Mouse (Mus musculus) MEL (cell line): ENCODE measurements at regions not wholly inside any gene's neighbourhood (a gene's known extent, or its start where the extent isn't known, plus 50 kb on each side); places are given as distances from the start of the nearest gene placed in this dataset.

Source experiments
- DNase-seq: peaks from one replicate; pipeline ENCODE4 v3.0.0; 2011; ENCODE audit warnings: low read depth, low spot score
- H3K27ac ChIP-seq: 2 replicates; pipeline ENCODE4 v1.5.1; 2012; ENCODE audit warnings: low read depth, mild to moderate bottlenecking, control low read depth, low read length, moderate library complexity; ENCODE audit not compliant: control insufficient read depth
- H3K27me3 ChIP-seq, 2 experiments: fragments of 150-350 bp in 1 of 2; sonication (generic) in 1 of 2; 2 replicates each; pipeline ENCODE4 v1.6.1; 2012; ENCODE audit warnings: low read length in 2 of 2, mild to moderate bottlenecking in 2 of 2, improper control_type of control experiment in 1 of 2, moderate library complexity in 1 of 2; ENCODE audit not compliant: insufficient read depth in 2 of 2, control insufficient read depth in 1 of 2
- H3K36me3 ChIP-seq, 2 experiments: 2 replicates each; pipeline ENCODE4 v1.6.1; 2012 to 2014; ENCODE audit warnings: low read length in 2 of 2, improper control_type of control experiment in 1 of 2, inconsistent platforms in 1 of 2, mild to moderate bottlenecking in 1 of 2; ENCODE audit not compliant: insufficient read depth in 2 of 2, control insufficient read depth in 1 of 2
- H3K4me1 ChIP-seq, 2 experiments: fragments of 150-350 bp in 1 of 2; sonication (generic) in 1 of 2; 2 replicates each; pipeline ENCODE4 v1.6.1; 2012; ENCODE audit warnings: low read length in 2 of 2, improper control_type of control experiment in 1 of 2, mild to moderate bottlenecking in 1 of 2; ENCODE audit not compliant: insufficient read depth in 2 of 2, control insufficient read depth in 1 of 2
- H3K4me3 ChIP-seq, 2 experiments: fragments of 150-350 bp in 1 of 2; sonication (generic) in 1 of 2; 2 replicates each; pipeline ENCODE4 v1.5.1; 2012; ENCODE audit warnings: low read depth in 2 of 2, low read length in 2 of 2, mild to moderate bottlenecking in 2 of 2, moderate library complexity in 2 of 2, control low read depth in 1 of 2, improper control_type of control experiment in 1 of 2; ENCODE audit not compliant: control insufficient read depth in 1 of 2, insufficient read depth in 1 of 2
- H3K79me2 ChIP-seq: 2 replicates; pipeline ENCODE4 v1.6.1; 2012; ENCODE audit warnings: mild to moderate bottlenecking, low read length, moderate library complexity; ENCODE audit not compliant: control insufficient read depth, poor library complexity, insufficient read depth
- H3K9ac ChIP-seq: 2 replicates; pipeline ENCODE4 v1.6.1; 2012; ENCODE audit warnings: low read depth, mild to moderate bottlenecking, control low read depth, low read length, moderate library complexity; ENCODE audit not compliant: control insufficient read depth, poor library complexity, severe bottlenecking
- H3K9me3 ChIP-seq: fragments of 150-350 bp; sonication (generic); replicated peaks from 2 replicates; pipeline ENCODE4 v1.6.1; 2012; ENCODE audit warnings: mild to moderate bottlenecking, low read length, improper control_type of control experiment, moderate library complexity; ENCODE audit not compliant: insufficient read depth
- CHD1 ChIP-seq: IDR thresholded peaks from 2 replicates; pipeline ENCODE4 v1.6.1; 2012; ENCODE audit warnings: low read depth, mild to moderate bottlenecking, inconsistent platforms, low read length, improper control_type of control experiment
- CTCF ChIP-seq, 3 experiments: IDR thresholded peaks in 2 of 3; conservative IDR thresholded peaks in 1 of 3; 2 replicates each; pipeline ENCODE4 v1.5.1; 2011 to 2012; ENCODE audit warnings: low read length in 3 of 3, low read depth in 2 of 3, mild to moderate bottlenecking in 2 of 3, improper control_type of control experiment in 1 of 3, inconsistent platforms in 1 of 3, mixed read lengths in 1 of 3, moderate library complexity in 1 of 3; ENCODE audit not compliant: control insufficient read depth in 1 of 3, insufficient read depth in 1 of 3, poor library complexity in 1 of 3, severe bottlenecking in 1 of 3
- EP300 ChIP-seq, 2 experiments: IDR thresholded peaks; 2 replicates each; pipeline ENCODE4 v1.6.1; 2011; ENCODE audit warnings: improper control_type of control experiment in 2 of 2, low read length in 2 of 2, low read depth in 1 of 2, mild to moderate bottlenecking in 1 of 2
- ETS1 ChIP-seq: IDR thresholded peaks from 2 replicates; pipeline ENCODE4 v1.6.1; 2012; ENCODE audit warnings: low read depth, mild to moderate bottlenecking, inconsistent platforms, low read length, improper control_type of control experiment, moderate library complexity
- GABPA ChIP-seq: IDR thresholded peaks from 2 replicates; pipeline ENCODE4 v1.6.1; 2012; ENCODE audit warnings: low read depth, mild to moderate bottlenecking, inconsistent platforms, low read length, improper control_type of control experiment, moderate library complexity
- GATA1 ChIP-seq: IDR thresholded peaks from 2 replicates; pipeline ENCODE4 v1.6.1; 2011; ENCODE audit warnings: low read depth, low read length, improper control_type of control experiment
- HCFC1 ChIP-seq: IDR thresholded peaks from 2 replicates; pipeline ENCODE4 v1.6.1; 2012; ENCODE audit warnings: low read depth, mild to moderate bottlenecking, inconsistent platforms, low read length, improper control_type of control experiment, moderate library complexity
- KAT2A ChIP-seq: conservative IDR thresholded peaks from 2 replicates; pipeline ENCODE4 v1.6.1; 2012; ENCODE audit warnings: low read depth, low read length, improper control_type of control experiment, inconsistent platforms
- MAFK ChIP-seq: IDR thresholded peaks from 2 replicates; pipeline ENCODE4 v1.6.1; 2011; ENCODE audit warnings: low read depth, mild to moderate bottlenecking, low read length, improper control_type of control experiment, borderline replicate concordance
- MAZ ChIP-seq: IDR thresholded peaks from 2 replicates; pipeline ENCODE4 v1.6.1; 2012; ENCODE audit warnings: low read depth, mild to moderate bottlenecking, inconsistent platforms, low read length, improper control_type of control experiment
- MEF2A ChIP-seq: IDR thresholded peaks from 2 replicates; pipeline ENCODE4 v1.6.1; 2014; ENCODE audit warnings: low read depth, mild to moderate bottlenecking, inconsistent platforms, low read length, improper control_type of control experiment; ENCODE audit not compliant: poor library complexity, insufficient replicate concordance, severe bottlenecking; ENCODE audit errors: extremely low read depth
- MXI1 ChIP-seq: IDR thresholded peaks from 2 replicates; pipeline ENCODE4 v1.6.1; 2011; ENCODE audit warnings: mild to moderate bottlenecking, low read depth, low read length, improper control_type of control experiment
- MYC ChIP-seq: IDR thresholded peaks from 2 replicates; pipeline ENCODE4 v1.6.1; 2011; ENCODE audit warnings: low read depth, mild to moderate bottlenecking, low read length, improper control_type of control experiment, moderate library complexity
- NELFE ChIP-seq: IDR thresholded peaks from 2 replicates; pipeline ENCODE4 v1.6.1; 2011; ENCODE audit warnings: low read depth, low read length, improper control_type of control experiment
- NRF1 ChIP-seq: IDR thresholded peaks from 2 replicates; pipeline ENCODE4 v1.6.1; 2014; ENCODE audit warnings: low read depth, mild to moderate bottlenecking, inconsistent platforms, low read length, improper control_type of control experiment, moderate library complexity; ENCODE audit not compliant: poor library complexity, insufficient read depth, severe bottlenecking
- POLR2A ChIP-seq, 2 experiments: IDR thresholded peaks; 2 replicates each; pipeline ENCODE4 v1.6.1; 2011 to 2012; ENCODE audit warnings: low read length in 2 of 2, mild to moderate bottlenecking in 2 of 2, control low read depth in 1 of 2, improper control_type of control experiment in 1 of 2, low read depth in 1 of 2, moderate library complexity in 1 of 2; ENCODE audit not compliant: control insufficient read depth in 1 of 2, insufficient read depth in 1 of 2, poor library complexity in 1 of 2
- POLR2AphosphoS2 ChIP-seq: IDR thresholded peaks from 2 replicates; pipeline ENCODE4 v1.6.1; 2011; ENCODE audit warnings: low read length, improper control_type of control experiment
- RCOR1 ChIP-seq: IDR thresholded peaks from 2 replicates; pipeline ENCODE4 v1.6.1; 2012; ENCODE audit warnings: low read depth, mild to moderate bottlenecking, inconsistent platforms, low read length, improper control_type of control experiment
- TAL1 ChIP-seq: IDR thresholded peaks from 2 replicates; pipeline ENCODE4 v1.6.1; 2012; ENCODE audit warnings: mild to moderate bottlenecking, inconsistent platforms, low read length, moderate library complexity, mixed read lengths
- TCF12 ChIP-seq: IDR thresholded peaks from 2 replicates; pipeline ENCODE4 v1.6.1; 2014; ENCODE audit warnings: low read depth, mild to moderate bottlenecking, inconsistent platforms, low read length, improper control_type of control experiment, moderate library complexity
- UBTF ChIP-seq: IDR thresholded peaks from 2 replicates; pipeline ENCODE4 v1.6.1; 2012; ENCODE audit warnings: low read depth, mild to moderate bottlenecking, inconsistent platforms, low read length, improper control_type of control experiment, moderate library complexity, borderline replicate concordance; ENCODE audit not compliant: insufficient read depth
- USF2 ChIP-seq, 2 experiments: IDR thresholded peaks; 2 replicates each; pipeline ENCODE4 v1.6.1; 2011 to 2012; ENCODE audit warnings: improper control_type of control experiment in 2 of 2, low read length in 2 of 2, borderline replicate concordance in 1 of 2, inconsistent platforms in 1 of 2, low read depth in 1 of 2, mild to moderate bottlenecking in 1 of 2; ENCODE audit not compliant: insufficient read depth in 1 of 2
- ZC3H11A ChIP-seq: IDR thresholded peaks from 2 replicates; pipeline ENCODE4 v1.6.1; 2012; ENCODE audit warnings: low read depth, mild to moderate bottlenecking, inconsistent platforms, low read length, improper control_type of control experiment
- ZKSCAN1 ChIP-seq: IDR thresholded peaks from 2 replicates; pipeline ENCODE4 v1.6.1; 2012; ENCODE audit warnings: low read depth, mild to moderate bottlenecking, inconsistent platforms, low read length, improper control_type of control experiment, moderate library complexity
- ZNF384 ChIP-seq: IDR thresholded peaks from 2 replicates; pipeline ENCODE4 v1.6.1; 2012; ENCODE audit warnings: low read depth, mild to moderate bottlenecking, inconsistent platforms, low read length, improper control_type of control experiment

DNA sequence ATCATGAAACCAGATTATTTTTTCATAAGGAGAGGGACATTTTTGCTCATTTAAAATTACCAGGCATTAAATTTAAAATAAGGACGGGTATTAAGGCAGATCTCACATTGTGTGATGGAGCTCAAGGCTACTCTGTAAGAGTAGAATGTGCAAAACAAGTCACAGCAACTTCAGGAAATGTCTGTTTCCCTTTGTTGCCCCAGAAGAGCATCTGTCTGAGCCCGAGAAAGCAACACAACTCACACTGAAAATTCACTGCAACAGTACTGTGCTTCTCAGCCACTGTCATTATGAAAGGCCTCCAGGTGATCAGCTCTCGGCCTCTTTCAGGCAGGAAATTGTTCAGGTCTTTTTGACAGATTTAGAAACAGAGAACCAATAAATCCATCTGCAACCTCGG, 129.7 kb upstream of the Adgrl4 start:
- TF ChIP-seq NELFE (no peak), TAL1 (no peak), CTCF (IDR thresholded peaks at IDR 0.05 in 2 of 3, conservative IDR thresholded peaks at IDR 0.05 in 1 of 3; ENCODE audit: control insufficient read depth in 1 of 3, insufficient read depth in 1 of 3, low read depth in 2 of 3, low read length in 3 of 3, poor library complexity in 1 of 3, severe bottlenecking in 1 of 3) (no peak), MEF2A (no peak), ZKSCAN1 (no peak), GABPA (no peak), MAFK (no peak), USF2 (IDR thresholded peaks at IDR 0.05; ENCODE audit: borderline replicate concordance in 1 of 2, insufficient read depth in 1 of 2, low read depth in 1 of 2, low read length in 2 of 2) (no peak), ZC3H11A (no peak), CHD1 (no peak), ETS1 (no peak), EP300 (IDR thresholded peaks at IDR 0.05; ENCODE audit: low read depth in 1 of 2, low read length in 2 of 2) (no peak)
- no peak overlapping the region for H3K9ac ChIP-seq

DNA sequence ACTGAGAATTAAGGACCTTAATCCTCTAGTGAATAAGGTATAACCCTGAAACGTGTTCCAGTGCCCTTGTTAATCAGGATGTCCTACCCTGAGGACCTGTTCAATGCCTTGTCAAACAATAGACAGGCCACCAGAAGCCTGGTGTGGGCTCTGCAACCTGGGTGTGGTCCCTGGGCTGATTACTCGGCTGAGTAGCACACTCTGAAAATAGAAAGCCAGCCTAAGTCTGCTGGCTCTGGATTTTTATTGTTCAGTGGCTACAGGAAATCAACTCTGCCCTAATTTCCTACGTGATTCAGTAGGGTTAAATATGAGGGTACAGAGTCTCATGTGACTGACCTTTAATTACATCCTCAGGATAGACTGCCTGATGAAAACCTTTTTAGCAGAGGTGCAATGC, 113.9 kb upstream of the Adgrl4 start:
- Histone ChIP-seq H3K27me3 (no peaks in the 10 kb centered on the region), H3K27ac (no peak overlapping the region), H3K9ac (no peak overlapping the region), H3K79me2 (no peaks in the 10 kb centered on the region), H3K4me1 (no peaks in the 10 kb centered on the region), H3K36me3 (no peaks in the 10 kb centered on the region), H3K4me3 (no peak overlapping the region), H3K9me3 (no peaks in the 10 kb centered on the region)
- no peak for DNase-seq
- TF ChIP-seq NRF1 (no peak), ETS1 (no peak), MAZ (no peak), USF2 (IDR thresholded peaks at IDR 0.05; ENCODE audit: borderline replicate concordance in 1 of 2, insufficient read depth in 1 of 2, low read depth in 1 of 2, low read length in 2 of 2) (no peak), TCF12 (no peak), ZKSCAN1 (no peak), RCOR1 (no peak), MXI1 (no peak), UBTF (no peak), KAT2A (no peak), MYC (no peak), HCFC1 (no peak), POLR2A (IDR thresholded peaks at IDR 0.05; ENCODE audit: control insufficient read depth in 1 of 2, insufficient read depth in 1 of 2, low read depth in 1 of 2, low read length in 2 of 2, poor library complexity in 1 of 2) (no peak), CTCF (IDR thresholded peaks at IDR 0.05 in 2 of 3, conservative IDR thresholded peaks at IDR 0.05 in 1 of 3; ENCODE audit: control insufficient read depth in 1 of 3, insufficient read depth in 1 of 3, low read depth in 2 of 3, low read length in 3 of 3, poor library complexity in 1 of 3, severe bottlenecking in 1 of 3) (no peak), CHD1 (no peak), POLR2AphosphoS2 (no peak), NELFE (no peak), ZNF384 (no peak), GATA1 (no peak)

More for the DNA sequence above, 129.7 kb upstream of the Adgrl4 start:
- H3K9me3 ChIP-seq, result no peaks in the 10 kb centered on the region
- no peaks in the 10 kb centered on the region for H3K79me2 ChIP-seq
- H3K36me3 ChIP-seq, result no peaks in the 10 kb centered on the region
- DNase-seq, result no peak
- no peak overlapping the region for H3K4me3 ChIP-seq
- no peak overlapping the region for H3K27ac ChIP-seq
- no peaks in the 10 kb centered on the region for H3K4me1 ChIP-seq
- no peaks in the 10 kb centered on the region for H3K27me3 ChIP-seq
